Mouse (Mus musculus): ENCODE data around the gene Aldh16a1.

- TF ChIP-seq CTCF (IDR thresholded peaks at IDR 0.05; ENCODE audit: low read depth, low read length), result no peak
- TF ChIP-seq TAL1 (conservative IDR thresholded peaks at IDR 0.05; ENCODE audit: low read depth, low read length), result no peak
Observed at GRCm38 (mm10) chr7:45182199-45182601, 27.8 kb upstream of the Aldh16a1 start.
